Mouse (Mus musculus) Patski (cell line): ENCODE results near the gene Slc4a8. TPM values are rescaled to one million over a fixed set of nuclear protein-coding genes. Genes with fewer than 3 reads are reported as not detected.

Experiments
- ATAC-seq: fragments of 100-300 bp; one replicate; pipeline ENCODE4 v1.8.0; 2021
- CTCF ChIA-PET: fragments of 350-600 bp; sonication (Branson Sonifier 250); formaldehyde crosslinking; loops from one replicate; lab custom pipeline; 2022; ENCODE audit warnings: inconsistent platforms; lab: Charles Lee
- POLR2A ChIA-PET: fragments of 350-600 bp; sonication (Branson Sonifier 250); formaldehyde crosslinking; loops from one replicate; lab custom pipeline; 2022; ENCODE audit warnings: antibody characterized with exemption, inconsistent platforms; lab: Charles Lee
- DNase-seq: peaks from one replicate; pipeline ENCODE4 v3.0.0-alpha.2; 2011; ENCODE audit warnings: low read depth, low spot score
- H3K27me3 ChIP-seq: fragments of 371-371 bp; one replicate; pipeline ENCODE4 v1.5.1; 2021
- CTCF ChIP-seq: fragments of 100-300 bp; IDR thresholded peaks from one replicate; pipeline ENCODE4 v1.5.1; 2021
- in situ Hi-C: fragments of 300-500 bp; cut with MboI; formaldehyde crosslinking; loops from 3 replicates; pipeline ENCODE4 v1.11.1; 2018; ENCODE audit warnings: low pct_unique_long_range_greater_than_20kb, mixed read lengths
- polyA plus RNA-seq: library from polyadenylated mRNA; unstranded; gene quantifications from one replicate; pipeline ENCODE4 v1.2.3, GENCODE M21; 2021

The Slc4a8 gene
- polyA plus RNA-seq, 1 experiment from 2014 or later, result 13.1 TPM

GRCm38 (mm10) chr15:100826076-100826475, 64.5 kb downstream of the Slc4a8 start:
- ATAC-seq, result no peak
- no peak for DNase-seq
- TF ChIP-seq CTCF, result no peak
- POLR2A ChIA-PET, result no interaction called here
- H3K27me3 ChIP-seq, result no peaks in the 10 kb centered on the region
- in situ Hi-C loops, result no loop called here
- CTCF ChIA-PET, result no interaction called here

- ChIA-PET CTCF (interaction anchor here (1.1 kb wide), 1 partner anchor 212 kb away, joined by 3 read pairs; no protein-coding TSS in a partner anchor), POLR2A (no interaction called here)
- H3K27me3 ChIP-seq, result no peaks in the 10 kb centered on the region
- DNase-seq (no peak), ATAC-seq (no peak)
- in situ Hi-C loops, result no loop called here
- no peak for TF ChIP-seq CTCF
Measured at GRCm38 (mm10) chr15:100829775-100830174, 68.2 kb downstream of the Slc4a8 start.

DNA sequence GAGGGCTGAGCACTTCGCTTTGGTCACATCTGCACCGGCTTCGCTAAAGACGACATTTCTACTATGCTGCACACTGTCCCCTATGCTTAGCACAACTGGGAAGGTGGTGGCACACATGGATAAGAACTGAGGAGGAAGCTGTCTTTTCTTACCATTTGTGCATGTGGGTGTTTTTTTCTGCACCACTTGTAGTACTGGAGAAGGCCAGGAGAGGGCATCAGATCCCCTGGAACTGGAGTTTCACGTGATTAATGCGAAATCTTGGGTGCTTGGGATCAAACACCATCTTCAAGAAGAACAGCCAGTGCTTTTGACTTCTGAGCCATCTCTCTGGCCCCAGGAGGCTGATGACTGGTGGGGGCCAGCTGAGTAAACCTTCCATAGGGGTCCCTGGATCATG, 69.1 kb downstream of the Slc4a8 start:
- in situ Hi-C loops, result no loop called here
- TF ChIP-seq CTCF, result peak; percentile 72
- H3K27me3 ChIP-seq, result no peaks in the 10 kb centered on the region
- ChIA-PET POLR2A (no interaction called here), CTCF (interaction anchor here (1.1 kb wide), 1 partner anchor 212 kb away, joined by 3 read pairs; no protein-coding TSS in a partner anchor)
- DNase-seq (no peak), ATAC-seq (no peak)

DNA sequence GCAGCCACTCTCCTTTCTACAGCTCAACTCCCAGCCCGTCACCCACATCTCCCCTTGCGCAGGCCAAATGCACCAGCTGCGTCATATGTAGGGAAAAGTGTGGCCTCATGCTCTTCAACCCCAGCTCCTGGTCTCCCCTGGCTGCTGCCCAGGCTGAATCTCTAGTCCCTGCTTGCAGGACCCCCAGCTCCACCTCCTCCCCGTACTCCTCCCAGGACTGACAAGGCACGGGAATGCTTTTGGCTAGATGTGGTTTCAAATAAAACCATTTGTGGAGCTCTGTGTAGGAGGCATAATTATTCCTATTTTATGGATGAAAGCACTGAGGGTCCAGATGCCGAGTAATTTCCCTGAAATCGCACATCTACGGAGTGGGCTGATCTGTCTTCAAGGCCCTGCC, 70.6 kb downstream of the Slc4a8 start:
- no peak for DNase-seq
- ATAC-seq, result no peak
- H3K27me3 ChIP-seq, result no peaks in the 10 kb centered on the region
- ChIA-PET CTCF (no interaction called here), POLR2A (no interaction called here)
- in situ Hi-C loops, result no loop called here
- TF ChIP-seq CTCF, result no peak

GRCm38 (mm10) chr15:100832784-100833183, 71.2 kb downstream of the Slc4a8 start:
- ChIA-PET POLR2A (no interaction called here), CTCF (no interaction called here)
- DNase-seq (no peak), ATAC-seq (peak; percentile 31)
- in situ Hi-C loops, result no loop called here
- no peaks in the 10 kb centered on the region for H3K27me3 ChIP-seq
- no peak for TF ChIP-seq CTCF

- TF ChIP-seq CTCF, result no peak
- ATAC-seq (no peak), DNase-seq (no peak)
- in situ Hi-C loops, result no loop called here
- ChIA-PET CTCF (no interaction called here), POLR2A (no interaction called here)
- H3K27me3 ChIP-seq, result no peaks in the 10 kb centered on the region
Measured at GRCm38 (mm10) chr15:100836729-100837128, 75.2 kb downstream of the Slc4a8 start.

- peak; percentile 85 for TF ChIP-seq CTCF
- ChIA-PET CTCF (interaction anchor here (0.9 kb wide), 1 partner anchor 31 kb away, joined by 3 read pairs; the partner anchor contains the start of gene Scn8a), POLR2A (no interaction called here)
- DNase-seq (no peak), ATAC-seq (no peak)
- H3K27me3 ChIP-seq, result no peaks in the 10 kb centered on the region
- in situ Hi-C loops, result no loop called here
Measured at GRCm38 (mm10) chr15:100838607-100839207, 77.2 kb downstream of the Slc4a8 start.

- CTCF ChIA-PET, result no interaction called here
- ATAC-seq (no peak), DNase-seq (no peak)
- POLR2A ChIA-PET, result no interaction called here
- H3K27me3 ChIP-seq, result no peaks in the 10 kb centered on the region
- no peak for TF ChIP-seq CTCF
- in situ Hi-C loops, result no loop called here
Measured at GRCm38 (mm10) chr15:100844336-100844735, 82.8 kb downstream of the Slc4a8 start.

DNA sequence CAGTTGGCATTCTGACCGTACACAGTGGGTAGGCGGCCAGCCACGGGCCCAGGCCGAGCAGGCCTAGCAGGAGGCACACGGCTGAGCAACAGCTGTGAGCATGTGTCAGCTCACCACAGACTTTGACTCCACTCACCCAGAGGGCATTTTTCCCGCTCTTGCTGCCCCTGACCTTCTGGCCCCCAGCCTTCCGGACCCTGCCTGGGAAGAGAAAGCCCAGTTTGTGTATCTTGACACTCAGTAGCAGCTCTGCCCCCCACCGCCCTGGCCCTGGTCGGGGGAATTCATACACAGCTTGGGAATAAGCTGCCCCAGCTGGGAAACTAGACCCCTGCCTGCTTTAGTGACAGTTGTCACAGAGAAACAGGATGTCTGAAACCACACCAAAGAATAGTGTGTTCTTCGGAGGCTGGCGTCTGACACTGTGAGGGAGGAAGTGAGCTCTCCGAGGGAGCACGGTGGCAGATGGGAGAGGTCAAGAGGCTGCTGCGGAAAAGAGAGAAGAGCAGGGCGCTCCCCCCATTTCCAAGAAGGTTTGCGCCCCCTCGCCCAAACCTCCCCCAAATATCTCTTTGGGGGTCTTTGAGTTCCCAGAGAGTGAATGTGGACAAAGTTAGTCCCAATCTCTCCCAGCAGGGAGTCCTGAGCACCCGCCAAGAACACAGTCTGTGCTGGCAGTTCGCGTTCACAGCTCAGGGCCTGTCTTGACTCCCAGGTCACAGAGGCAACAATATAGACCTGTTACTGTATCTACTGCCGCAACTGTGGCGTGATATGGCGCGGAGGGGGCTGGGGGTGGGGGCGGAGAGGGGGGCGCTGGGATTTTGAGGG, 83.7 kb downstream of the Slc4a8 start:
- no peaks in the 10 kb centered on the region for H3K27me3 ChIP-seq
- no peak for DNase-seq
- TF ChIP-seq CTCF, result no peak
- in situ Hi-C loops, result no loop called here
- ChIA-PET CTCF (interaction anchor here (1.2 kb wide), 1 partner anchor 163 kb away, joined by 4 read pairs; no protein-coding TSS in a partner anchor), POLR2A (no interaction called here)
- no peak for ATAC-seq

DNA sequence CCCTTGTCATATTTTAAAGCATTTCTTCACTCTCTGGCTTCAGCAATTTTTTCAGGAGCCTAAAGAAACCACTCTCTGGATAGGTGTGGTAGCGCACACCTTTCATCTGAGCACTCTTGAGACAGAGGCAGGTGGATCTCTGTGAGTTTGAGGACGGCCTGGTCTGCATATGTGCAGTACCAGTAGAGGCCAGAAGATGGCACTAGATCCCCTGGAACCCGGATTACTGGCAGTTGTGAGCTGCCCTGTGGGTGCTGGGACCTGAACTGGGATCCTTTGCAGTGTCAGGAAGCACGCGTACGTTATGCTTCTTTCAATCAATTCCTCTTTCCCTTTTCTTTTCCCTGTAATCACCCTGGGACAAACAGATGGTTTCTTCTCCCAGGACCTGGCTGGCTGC, 85.6 kb downstream of the Slc4a8 start:
- in situ Hi-C loops, result no loop called here
- ChIA-PET POLR2A (no interaction called here), CTCF (no interaction called here)
- DNase-seq (no peak), ATAC-seq (no peak)
- peak; percentile 49 for TF ChIP-seq CTCF
- H3K27me3 ChIP-seq, result no peaks in the 10 kb centered on the region

DNA sequence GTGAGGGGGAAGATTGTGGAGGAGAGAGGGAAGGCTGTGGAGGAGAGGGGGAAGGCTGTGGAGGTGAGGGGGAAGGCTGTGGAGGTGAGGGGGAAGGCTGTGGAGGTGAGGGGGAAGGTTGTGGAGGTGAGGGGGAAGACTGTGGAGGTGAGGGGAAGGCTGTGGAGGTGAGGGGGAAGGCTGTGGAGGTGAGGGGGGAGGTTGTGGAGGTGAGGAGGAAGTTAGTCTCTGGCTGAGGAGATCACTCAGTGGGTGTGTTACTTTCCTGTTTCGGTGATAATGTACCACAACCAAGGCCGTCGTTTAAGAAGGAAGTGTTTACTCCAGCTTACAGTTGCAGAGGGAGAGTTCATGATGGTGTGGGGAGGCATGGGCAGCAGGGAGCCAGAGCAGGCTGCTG, 96.0 kb downstream of the Slc4a8 start:
- CTCF ChIA-PET, result no interaction called here
- in situ Hi-C loops, result no loop called here
- H3K27me3 ChIP-seq, result peaks cover 4% of the 10 kb centered on the region
- no peak for DNase-seq
- no peak for ATAC-seq
- POLR2A ChIA-PET, result no interaction called here
- TF ChIP-seq CTCF, result no peak
